Mouse (Mus musculus) spleen, postnatal 36 days (tissue): ENCODE data around the gene Tomm70a.
"Not testable (repeated sequence)": the region's sequence is repeated elsewhere in the genome, so short reads cannot be mapped to it uniquely, and the experiment has no call there.

Source experiments
- DNase-seq, 2 experiments: peaks; one replicate each; pipeline ENCODE4 v3.0.0; 2022; ENCODE audit warnings: low spot score in 2 of 2, mixed read lengths in 1 of 2

The Tomm70a gene

DNA sequence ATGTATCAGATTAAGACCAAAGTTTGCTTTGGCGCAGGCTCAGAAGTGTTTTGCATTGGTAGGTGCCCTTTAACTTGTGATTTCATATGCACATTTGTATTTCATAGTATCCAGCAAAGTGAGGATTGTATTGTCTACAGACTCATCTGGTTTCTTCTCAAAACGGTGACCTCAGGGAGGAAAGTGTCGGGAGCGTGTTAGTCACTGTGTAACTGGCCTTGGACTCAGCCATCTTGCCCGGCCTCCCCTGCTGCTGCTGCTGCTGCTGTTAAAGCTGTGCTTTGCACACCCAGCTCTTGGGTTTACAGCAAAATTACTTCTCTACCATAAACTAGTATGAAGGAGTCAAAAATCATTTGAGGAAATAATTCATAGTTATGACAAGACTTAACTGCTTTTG, 23.2 kb downstream of the Tomm70a start:
- no peak for DNase-seq

DNA sequence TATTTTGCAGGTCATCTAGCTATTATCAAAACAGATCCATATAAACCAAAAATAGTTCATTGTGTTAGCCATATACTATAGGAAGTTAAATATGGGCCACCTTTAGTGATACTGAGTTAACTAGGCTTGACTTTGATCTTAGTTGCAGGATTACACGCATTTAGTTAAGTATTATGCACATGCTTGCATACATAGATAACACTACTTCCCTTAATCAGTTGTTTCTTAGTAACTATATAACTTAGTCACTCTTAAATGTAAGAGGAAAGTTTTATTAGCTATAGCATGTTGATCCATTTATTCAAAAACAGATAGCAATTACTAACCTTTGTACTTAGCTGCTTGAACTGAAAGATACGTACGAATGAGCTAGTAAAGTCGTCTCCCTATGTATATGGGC, 29.9 kb downstream of the Tomm70a start:
- no peak for DNase-seq

- DNase-seq, result no peak
Observed at GRCm38 (mm10) chr16:57155899-57156298, 34.4 kb downstream of the Tomm70a start.

DNA sequence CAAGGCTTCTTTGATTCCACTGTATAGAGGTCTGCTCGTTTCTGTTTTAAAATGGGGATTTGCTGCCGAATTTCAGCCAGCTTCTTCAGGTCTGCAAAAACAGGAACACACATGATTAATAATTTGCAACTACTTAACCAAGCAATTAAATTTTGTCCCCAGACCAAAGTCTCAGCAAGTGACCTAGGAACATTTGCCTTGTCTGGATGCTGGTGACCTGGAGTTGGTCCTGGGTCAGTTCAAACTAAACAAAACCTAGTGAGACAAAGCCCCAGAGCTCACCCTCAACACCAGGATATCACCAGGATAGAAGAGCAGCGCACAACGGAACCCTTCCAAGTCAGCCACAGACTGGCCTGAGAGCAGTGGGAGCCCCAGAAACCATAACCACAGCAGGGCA, 35.6 kb downstream of the Tomm70a start:
- DNase-seq, result no peak

DNA sequence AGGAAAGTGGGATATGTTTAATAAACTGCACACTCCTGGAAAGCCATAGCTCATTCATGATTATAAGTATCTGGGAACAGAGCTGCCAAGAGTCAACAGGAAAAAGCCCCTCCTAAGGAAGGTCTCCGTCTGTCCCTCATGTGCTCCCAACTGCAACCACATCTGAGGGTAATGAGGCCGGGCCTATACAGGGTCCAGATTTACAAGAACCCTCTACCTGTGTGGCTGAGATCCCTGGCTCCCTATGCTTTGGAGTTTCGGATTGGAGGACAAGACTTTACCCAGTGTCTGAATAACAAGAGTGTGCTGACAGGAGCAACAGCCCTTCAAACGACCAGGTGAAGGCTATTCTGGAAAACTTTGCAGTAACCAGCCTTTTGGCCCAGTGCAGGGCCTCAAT, 36.2 kb downstream of the Tomm70a start:
- no peak for DNase-seq

DNA sequence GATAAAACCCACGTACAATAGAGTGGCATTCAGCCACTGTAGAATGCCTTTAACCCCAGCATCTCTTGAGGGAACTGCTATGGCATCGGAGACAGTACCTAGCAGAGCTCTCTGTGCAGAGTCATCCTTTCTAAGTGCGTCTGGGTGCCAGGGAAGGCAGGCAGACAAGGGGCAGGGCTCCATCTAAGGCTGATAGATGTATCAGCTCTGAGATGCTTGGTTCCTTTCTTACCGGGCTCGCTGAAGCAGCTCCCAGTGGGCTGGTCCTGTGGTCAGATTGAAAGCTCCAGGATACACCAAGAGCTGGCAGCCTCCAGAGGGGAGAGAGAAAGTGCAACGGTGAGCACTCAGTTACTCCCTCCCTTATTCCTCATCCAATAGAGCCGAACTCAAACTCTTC, 38.3 kb downstream of the Tomm70a start:
- DNase-seq, result no peak

DNA sequence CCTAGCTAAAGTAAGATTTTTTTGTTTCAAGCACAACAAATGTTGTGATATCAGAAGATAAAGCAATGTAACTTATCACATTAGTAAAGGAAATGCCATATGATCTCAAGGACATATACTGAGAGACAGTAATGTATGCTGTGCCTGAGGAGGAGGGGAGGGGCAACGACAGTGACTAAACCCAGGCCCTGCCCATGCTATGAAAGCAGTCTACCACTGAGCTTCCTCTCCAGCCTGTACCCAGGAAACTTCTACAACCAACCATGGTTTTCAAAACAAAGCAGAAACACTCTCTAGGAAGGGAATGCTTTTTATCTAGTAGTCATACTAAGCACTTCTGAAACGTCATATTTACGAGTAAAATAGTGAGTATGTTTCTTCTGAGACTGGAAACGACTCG, 41.3 kb downstream of the Tomm70a start:
- DNase-seq, result no peak

DNA sequence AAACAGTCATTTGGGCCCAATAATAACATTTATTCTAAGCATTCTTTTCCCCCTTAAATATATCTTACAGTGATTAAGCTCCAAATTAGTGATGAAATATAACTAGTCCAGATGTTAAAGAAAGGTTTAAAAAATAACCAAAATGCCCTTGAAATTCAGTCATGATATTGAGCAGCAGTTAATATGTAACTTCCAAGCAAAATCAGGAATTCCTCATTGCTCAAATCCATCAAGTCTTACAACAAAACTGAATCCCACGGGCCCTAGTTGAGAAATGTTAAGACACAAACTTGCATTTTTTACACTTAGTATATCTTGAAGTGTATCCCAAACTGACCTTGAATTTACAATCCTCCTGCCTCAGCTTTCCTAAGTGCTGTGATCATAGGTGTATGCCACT, 42.2 kb downstream of the Tomm70a start:
- DNase-seq, result no peak

DNA sequence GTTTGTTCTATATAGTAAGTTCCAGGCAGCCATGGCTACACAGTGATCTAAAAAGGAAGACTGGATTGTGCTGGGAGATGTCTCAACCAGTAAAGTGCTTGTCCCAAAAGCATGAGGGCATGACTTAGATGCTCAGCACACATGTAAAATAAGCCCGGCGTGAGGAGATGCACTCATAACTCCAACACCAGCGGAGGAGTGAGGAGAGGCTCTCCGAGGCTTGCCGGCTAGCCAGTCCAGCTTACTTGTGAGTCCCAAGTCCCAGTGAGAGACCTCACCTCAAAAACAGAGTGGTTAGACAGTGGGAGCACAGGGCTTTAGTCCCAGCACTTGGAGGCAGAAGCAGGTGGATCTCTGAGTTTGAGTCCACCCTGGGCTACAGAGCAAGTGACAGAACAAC, 43.7 kb downstream of the Tomm70a start:
- no peak for DNase-seq

DNA sequence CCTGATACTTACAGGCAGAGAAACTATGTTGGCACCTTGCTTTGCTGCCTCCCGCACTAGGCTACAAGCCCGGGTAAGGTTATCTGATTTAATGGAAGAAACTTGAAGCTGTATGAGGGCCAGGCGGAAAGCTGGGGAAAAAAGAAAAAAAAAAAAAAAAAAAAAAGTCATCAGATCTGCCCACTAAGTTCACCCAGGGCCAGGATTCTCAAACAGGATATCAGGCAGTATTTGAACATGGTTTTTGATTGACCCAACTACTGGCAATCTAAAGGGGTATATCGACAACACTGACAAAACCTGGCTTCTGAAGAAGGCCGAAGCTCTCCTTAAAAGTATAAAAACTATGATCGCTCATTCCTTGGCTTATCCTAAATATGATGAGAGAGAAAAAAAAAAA, 44.6 kb downstream of the Tomm70a start:
- DNase-seq, result no peak

DNA sequence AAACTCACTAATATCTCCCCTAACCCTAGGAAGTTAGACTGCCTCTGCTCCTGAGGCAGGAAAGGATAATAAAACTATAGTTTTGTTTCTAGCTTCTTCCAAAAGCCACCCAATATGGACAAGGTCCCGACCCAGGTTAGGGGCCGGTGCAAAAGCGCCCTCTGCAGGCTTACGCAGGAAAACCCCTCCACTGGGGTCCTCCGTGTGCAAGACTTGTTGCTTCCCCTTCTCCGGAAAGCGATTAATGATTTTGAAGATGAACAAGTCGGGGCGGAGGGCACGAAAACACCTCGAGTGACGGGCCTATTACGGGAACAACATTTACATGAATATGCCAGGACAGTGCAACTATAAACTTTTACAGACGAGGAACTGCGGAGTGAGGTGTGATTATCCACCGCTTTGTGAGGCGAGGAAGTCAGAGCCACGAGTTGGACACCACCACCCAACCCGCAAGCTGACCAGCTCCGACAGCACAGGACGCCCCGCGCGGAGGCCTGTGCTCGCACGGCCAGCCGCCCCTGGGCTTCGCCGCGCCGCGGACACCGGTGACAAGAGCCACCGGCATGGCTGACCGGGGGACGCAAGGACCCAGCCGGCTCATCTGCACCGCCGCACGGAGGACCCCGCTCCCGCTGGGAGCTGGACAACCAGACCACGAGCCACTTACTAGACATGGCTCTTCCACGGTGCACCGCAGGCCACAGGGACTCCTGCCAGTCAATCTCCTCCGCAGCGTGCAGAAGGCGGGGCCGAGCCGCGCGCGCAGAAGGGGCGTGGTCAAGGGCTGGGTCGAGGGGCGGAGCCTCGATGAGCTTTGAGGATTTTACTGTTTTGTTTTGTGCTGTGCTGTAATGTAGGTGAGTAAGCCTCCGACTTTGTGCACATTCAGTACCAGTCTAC, 45.4 kb downstream of the Tomm70a start, which contains the start of gene Nit2:
Gene Nit2 (minus strand): TSS at position 731 of the 903 bp plus-strand sequence.
- peak; percentile 91 to 92 for DNase-seq

GRCm38 (mm10) chr16:57167514-57167912, 46.0 kb downstream of the Tomm70a start:
- no peak for DNase-seq

DNA sequence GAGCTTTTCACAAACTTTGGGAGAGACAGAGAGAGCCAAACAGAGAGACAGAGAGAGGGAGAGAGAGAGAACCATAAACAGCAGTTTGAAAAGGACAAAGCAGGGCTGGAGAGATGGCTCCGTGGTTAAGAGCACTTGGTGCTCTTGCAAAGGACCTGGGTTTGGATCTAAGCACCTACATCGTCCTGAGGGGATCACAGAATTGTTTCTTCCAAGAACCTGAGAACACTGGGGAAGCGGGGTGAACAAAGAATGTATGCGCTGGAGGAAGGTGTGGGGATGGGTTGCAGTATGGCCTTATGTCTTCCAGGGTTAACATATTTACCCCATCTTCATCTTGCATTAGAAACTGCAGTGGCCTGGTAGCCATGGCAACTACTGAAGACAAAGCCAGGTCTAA, 46.7 kb downstream of the Tomm70a start:
- DNase-seq, result no peak

DNA sequence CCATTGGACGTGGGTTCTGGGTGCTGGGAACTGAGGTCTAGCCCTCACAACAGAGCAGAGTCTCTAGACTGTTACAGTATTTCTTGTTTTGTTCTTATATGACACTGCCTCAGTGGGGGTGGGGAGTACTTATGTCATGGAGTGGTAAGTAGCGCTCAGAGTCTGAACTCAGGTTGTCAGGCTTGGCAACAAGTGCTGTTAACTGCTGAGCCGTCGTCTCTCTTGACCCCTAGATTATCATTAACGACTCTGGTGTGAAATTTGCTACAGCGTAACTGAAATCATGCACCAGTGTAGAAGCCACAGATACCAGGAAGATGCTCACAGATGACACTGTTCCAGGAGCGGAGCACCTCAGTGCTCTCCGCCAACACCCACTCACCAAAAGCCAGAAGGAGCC, 49.7 kb downstream of the Tomm70a start:
- DNase-seq, result no peak

- no peak for DNase-seq
Observed at GRCm38 (mm10) chr16:57171570-57171969, 50.1 kb downstream of the Tomm70a start.

DNA sequence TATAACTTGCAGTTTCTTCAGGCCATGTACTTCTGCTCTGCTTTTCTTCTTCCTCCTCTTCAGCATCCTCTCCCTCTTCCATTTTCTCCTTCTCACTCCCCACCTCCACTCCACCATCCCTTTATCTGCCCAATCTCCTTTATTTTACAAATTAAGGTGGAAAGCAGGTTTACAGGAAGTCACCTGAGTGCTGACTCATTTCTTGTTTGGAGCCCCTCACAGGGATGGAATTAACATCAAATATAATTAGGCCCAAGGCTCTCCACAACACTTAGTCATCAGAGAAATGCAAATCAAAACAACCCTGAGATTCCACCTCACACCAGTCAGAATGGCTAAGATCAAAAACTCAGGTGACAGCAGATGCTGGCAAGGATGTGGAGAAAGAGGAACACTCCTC, 53.0 kb downstream of the Tomm70a start:
- DNase-seq, result not testable (repeated sequence)

DNA sequence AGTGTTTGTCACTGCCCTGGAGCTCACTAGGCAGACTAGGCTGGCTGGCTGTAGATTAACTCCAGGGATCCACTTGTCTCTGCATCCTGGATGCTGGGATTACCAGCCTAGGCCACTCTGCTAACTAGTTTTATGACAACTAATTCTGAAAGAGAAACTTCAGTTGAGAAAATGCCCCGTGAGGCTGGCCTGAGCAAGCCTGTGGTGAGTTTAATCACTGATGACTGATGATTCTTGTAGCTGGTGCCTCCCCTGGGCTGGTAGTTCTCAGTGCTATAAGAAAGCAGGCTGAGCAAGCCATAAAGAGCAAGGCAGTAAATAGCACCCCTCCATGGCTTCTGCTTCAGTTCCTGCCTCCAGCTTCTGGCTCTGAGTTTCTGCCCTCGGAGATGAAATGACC, 54.2 kb downstream of the Tomm70a start:
- DNase-seq, result no peak

DNA sequence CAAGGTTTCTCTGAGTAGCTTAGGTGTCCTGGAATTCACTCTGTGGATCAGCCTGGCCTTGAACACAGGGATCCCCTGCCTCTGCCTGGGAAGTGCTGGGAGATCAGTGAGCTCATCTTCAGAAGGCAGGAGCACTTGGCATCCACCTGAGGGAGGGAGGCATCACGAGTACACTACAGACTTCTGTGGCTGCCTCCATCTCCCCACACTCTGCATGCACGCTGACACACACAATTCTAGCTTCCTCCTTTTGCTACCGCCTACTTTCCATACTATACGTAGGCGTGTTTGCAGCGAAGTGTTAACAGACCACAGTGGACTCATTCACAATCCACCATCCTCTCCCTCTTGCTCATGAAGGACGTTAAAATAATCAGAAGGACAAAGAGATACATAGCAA, 54.8 kb downstream of the Tomm70a start:
- DNase-seq, result no peak

GRCm38 (mm10) chr16:57177254-57177653, 55.8 kb downstream of the Tomm70a start:
- DNase-seq, result peak in 1 of 2 experiments; percentile 29

- no peak for DNase-seq
Observed at GRCm38 (mm10) chr16:57177664-57178063, 56.2 kb downstream of the Tomm70a start.

GRCm38 (mm10) chr16:57181180-57181579, 59.7 kb downstream of the Tomm70a start:
- DNase-seq, result peak; percentile 20 to 21

DNA sequence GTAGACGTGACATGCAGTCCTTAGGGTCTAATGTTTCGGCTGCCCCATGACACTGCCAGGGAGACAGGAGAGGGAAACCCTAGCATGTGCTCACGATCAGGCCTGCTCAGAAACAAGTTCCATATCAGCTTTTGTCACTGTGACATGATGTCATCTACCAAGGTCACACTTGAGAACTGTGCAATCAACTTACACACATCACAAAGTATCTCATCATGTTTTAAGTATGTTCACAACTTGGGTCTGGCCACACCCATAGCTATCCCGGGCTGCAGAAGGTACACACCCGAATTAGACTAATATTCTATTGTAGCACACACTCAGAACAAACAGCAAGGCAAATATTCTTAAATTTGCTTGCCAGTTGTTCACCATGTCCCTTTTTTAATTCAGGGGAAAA, 60.5 kb downstream of the Tomm70a start:
- no peak for DNase-seq

DNA sequence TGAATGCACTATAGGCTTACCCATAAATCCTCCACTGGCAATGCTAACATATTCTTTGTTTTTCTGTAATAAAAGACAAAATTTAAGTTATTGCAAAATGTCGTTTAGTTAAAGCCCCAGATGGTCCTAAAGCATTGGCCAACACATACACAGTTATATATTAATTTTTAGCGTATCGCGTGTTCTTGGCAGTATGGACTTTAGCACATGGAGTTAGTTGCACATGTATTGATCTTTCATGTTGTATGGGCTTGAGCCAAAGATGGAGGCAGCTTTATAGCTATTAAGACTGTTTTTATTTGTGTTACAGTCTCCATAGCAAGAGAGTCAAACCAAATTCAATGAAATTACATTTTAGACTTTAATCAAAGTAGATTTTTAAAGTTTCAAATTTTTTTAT, 65.1 kb downstream of the Tomm70a start:
- DNase-seq, result no peak

DNA sequence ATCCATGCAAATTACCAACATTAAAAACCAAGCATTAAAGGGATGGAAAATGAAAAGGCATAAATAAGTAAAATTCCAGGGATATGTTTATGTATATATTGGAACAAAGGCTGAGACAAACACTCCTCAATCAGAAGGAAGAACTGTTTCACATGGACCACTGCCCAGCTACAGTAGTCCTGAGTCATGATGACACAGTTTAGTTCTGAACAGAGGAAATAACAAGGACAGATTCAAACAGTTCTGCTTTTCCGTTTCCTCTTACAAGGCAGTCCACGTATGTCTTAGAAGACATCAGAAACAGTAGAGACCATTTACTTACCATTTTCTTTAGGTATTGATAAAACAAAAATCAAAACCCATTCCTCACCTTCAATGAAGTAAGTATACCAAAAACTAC, 68.0 kb downstream of the Tomm70a start:
- DNase-seq, result peak in 1 of 2 experiments; percentile 33
